Mouse (Mus musculus): ENCODE results near the gene Gucy2d. TPM values are rescaled to one million over a fixed set of nuclear protein-coding genes. Genes with fewer than 3 reads are reported as not detected.

The Gucy2d gene
- polyA plus RNA-seq (2017; shearing (Covaris generic)) = not detected

DNA sequence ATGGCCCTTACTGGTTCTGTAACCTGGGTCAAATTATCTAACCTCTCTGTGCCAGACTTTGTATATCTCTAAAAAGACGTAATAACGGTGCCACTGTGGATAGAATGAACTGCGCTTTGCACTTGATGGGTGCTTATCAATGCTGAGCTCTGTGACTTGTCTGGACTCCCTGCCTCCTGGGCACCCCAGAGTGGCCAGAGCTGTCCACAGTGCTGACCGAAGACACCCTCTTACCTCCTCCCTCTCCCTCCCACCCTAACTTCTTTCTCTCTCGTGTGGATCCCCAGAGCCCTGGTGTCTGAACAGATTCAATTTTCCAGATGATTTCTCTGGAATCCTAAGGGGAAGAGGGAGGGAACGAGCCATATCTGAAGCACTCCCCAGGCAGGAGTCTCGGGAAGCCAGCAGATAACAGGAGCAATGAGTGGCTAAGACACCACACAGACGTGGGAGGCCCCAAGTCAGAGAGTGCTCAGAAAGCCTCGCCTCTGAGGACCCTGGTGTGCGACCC, at the start of gene Gucy2d:
Gene Gucy2d, plus strand, starts transcription at position 461 of the 511 bp plus-strand sequence.
- ATAC-seq = no peak

DNA sequence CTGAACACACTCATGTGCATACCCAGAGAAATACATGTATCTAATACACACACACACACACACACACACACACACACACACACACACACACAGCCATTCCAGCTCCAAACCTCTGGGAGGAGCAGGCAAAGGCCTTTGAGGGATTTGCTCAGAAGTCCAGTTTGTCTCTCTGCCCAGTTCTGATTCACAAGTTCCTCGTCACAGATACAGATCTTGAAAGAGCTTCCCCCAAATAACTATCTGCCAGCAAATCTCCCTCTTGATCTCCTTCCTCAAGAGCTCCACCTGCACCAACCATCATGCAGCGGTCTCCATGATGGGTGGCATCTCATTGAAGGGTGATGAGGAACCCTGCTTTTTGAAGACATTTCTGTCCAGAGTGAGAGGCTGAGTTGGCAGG, 49.7 kb upstream of the Gucy2d start:
- ATAC-seq = no peak

DNA sequence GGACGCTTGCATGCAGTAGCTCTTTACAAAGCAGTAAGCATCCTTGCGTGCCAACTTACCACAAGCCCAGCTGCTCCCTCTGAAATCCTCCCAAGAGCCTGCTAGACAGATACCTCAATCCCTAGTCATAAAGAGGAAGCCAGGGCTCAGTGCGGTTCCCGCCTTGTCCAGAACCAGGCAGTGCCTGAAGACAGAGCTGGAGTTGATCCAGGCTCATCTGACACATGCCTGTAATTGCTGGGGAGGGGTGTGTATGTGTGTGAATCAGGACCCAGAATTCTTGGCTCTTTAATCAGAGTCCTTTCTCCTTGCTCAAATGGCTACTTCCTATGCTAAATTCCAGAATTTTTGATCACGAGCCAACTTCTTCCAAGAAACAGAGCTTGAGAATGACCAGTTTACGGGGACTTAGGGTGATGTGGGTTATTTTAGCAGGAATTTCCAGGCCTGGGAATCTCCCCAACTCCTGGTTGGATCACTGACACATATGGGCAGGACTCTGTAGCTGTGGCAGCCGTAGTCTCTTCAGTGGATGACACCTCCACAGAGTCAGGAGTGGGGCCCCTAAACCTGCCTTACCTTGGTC, 48.8 kb upstream of the Gucy2d start:
- no peak for ATAC-seq

DNA sequence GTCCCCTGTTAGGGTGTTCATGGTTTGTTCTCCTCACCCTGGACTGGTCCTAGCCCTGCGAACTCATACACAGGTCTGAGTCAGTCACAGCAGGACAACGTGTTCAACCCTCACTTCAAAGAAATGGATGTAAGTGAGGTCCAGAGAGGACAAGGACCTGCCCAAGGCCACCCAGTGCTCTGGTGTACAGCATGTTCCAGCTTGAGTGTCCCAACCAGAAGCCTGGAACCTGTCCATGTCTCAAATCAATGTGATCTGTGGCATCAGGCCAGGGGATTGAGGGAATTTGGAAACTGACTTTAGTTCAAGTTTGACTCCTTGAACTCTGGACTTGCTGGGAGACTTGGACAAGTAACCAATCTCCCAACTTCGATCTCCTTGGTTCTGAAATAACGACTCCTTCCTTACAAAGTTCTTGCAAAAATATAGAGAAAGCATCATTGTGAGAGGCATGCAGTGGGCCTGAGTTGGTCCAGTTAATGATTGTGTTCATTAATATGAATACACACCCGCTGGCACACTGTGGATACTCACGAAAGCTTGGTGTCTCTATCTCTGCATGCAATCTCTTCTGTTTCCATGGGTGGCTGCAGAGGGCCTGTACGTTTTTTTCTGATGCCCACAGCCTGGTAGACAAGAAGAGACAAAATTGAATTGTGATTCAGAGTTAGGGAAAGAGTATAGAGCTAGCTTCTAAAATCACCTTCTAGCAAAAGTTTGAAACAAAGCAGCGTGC, 47.6 kb upstream of the Gucy2d start:
- no peak for ATAC-seq

DNA sequence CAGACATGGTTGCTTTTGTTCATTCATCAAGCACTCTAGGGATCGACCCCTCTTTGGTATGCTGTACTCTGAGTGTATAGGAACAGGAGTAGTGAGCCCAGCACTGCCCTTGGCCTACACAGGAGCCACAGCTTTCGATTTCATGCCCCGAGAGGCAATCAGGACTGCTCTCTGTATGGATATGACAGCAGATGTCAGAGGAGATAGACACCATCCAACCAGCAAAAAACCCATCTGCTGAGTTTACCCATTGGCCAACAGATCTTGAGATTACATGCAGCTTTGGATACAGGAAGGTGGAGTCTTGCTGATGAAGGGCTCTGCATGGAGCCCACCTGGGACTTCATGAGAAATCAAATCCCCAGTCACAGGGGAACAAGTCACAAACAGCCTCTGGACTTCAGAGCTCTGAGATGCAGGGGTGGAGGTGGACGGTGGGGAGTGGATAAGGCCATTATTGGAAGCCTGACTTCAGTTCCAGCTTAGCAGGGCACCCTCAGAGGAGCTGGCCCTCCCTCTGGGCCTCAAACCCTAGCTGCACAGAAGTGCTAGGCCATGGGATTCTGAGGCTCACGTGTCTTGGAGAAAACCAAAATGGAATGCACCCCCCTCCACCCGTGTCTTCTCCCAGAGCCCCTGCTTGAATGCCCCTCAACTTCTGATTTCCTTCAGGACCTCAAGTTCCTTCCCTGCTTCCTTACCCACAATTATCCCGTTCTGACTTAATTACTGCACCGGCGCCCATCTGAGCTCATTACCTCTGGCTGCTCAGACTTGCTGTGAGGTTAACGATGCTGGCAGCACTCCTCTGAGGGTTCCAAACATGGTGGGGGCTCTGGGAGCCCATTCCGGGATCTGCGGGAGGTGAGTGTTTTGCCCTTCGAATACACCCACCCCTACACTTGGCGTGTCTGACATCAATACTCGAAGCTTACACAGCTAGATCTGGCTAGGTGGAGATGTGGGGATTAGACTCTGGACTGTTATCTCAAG, 37.3 kb upstream of the Gucy2d start:
- no peak for ATAC-seq

DNA sequence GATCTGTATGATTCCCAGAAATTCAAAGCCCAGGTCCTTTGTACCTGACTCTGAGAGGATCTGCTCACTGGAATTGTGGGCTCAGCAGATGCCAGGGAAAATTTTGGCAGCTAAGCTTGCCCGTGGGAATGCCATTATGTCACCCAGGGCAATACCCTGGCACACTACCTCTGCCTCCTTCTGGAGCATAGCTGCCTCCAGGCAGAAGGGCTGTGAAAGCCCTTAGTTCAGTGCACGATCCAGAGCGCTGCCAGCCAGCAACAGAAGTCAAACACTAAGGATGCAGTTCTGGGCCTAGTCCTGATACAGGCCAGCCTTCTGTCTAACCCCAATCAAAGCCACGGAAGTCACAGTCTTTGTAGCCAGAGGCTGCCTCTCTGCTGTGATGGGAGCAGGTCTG, 36.2 kb upstream of the Gucy2d start:
- no peak for ATAC-seq

DNA sequence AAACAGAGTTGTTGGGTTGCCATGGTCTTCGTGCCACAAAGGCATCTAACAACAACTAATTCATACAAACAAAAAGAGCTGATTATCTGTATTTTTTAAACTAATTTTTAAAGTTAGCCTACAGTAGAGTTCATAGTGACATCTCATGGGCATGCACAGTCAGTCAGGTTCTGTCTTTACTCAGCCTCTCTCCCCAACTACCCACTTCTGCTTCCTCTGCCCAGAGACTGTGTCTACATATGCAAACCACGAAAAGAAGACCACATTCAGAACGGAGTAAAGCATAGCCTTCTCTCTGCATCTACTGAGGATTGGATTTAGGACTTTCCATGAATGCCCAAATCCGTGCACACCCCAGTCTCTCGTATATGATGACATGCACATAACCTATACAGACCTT, 32.6 kb upstream of the Gucy2d start:
- ATAC-seq = no peak

DNA sequence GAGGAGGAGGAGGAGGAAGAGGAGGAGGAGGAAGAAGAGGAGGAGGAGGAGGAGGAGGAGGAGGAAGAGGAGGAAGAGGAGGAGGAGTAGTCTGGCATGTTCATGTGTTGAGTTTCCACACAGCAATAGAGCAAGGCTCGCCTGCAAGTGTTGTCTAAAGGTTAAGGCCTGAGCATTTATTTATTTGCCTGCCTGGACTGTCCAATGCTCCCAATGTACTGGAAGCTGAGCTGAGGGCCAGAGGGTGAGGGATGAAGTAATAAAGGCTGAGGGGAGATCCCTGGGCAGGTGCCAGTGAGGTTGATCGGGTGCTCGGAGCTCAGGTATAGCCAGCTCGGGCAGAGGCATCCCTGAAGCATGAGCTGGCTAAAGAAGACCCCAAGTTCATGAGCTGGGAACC, 27.1 kb upstream of the Gucy2d start:
- ATAC-seq = no peak

DNA sequence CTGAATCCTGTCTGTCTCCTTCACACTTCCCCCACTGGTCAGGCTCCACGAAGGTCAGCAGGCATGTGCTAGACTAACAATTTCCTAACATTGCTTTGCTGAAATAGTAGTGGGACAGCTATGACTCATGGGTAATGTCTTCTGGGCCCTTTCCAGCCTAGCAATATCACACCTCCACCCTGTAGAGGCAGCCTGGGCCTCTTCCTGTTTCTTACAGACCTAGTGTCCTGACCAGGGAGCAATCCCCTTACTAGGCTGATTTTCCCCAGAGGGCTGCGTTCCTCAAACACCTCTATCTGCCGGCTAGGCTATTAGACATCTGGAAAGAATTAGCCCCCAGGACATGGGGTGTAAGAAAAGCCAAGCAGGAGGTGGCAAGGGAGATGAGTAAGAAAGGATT, 24.7 kb upstream of the Gucy2d start:
- ATAC-seq = no peak

DNA sequence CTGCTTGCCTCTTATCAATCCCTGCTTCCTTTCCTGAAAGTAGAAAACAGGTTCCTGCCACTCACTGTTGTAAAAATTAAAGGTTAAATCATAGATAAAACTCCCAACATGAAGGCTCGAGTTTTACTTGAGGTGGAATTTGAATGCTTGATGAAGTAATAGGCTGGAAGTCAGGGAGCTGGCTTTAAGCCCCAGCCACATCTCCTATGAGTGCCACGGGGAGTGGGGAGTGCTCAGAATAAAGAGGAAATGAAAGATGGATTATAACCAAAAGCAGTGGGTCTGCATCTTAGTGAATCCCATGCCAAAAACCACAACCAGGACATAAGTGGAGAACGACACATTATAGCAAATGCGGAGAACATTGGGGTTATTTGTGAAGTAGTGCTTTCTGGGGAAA, 24.2 kb upstream of the Gucy2d start:
- ATAC-seq = no peak

DNA sequence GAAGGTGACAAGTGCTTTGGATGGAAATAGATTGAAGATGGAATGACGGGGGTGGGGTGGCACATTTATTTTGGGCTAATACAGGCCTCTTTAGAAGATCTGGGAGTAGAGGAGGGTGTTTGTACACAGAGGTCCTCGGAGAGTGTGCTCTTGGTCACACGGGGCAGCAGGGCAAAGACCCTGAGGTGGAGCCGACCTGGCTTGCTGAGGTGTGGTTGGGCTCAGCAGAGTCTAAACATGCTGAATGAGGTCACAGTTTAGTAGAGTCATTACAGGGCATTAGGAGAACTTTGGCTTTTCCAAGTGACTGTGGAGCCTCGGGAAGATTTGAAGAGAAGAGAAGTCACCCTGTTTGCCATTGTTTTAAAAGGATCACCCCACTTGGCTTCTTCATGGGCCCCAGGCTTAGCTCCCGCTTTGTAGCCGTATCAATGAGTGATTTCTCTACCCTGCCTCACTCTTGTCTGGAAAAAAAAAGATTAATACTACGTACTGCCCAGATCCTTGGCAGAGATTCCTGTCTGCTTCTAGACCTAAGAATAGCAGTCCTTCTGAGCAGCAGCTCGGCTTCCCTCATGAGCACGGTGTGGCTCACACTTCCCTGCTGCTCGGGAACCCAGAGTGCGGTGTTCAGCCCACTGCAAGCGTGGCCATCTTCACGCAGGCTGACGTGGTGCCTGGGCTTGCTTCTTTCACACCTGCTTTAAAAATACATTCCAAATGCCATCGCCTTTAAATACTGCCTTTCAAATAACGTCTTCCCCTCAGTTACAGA, 22.0 kb upstream of the Gucy2d start:
- ATAC-seq = no peak

DNA sequence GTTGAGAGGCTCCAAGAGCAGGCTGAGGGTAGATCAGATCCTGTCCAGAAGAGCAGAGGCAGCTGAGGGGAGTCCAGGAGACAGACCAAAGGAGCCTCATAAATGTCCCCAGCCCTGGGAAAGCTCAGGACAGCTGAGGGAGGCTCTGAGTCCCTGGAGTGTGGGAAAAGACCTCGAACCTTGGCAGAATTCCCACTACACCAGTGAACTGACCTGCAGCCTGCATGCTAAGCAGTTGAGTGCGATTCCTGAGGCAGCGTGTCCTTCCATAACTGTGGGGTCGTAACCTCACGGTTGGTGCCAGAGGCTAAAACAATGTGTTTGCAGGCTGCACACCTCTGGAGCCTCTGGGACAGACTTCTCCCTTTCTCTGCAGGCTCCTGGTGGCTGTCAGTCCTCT, 20.9 kb upstream of the Gucy2d start:
- no peak for ATAC-seq

DNA sequence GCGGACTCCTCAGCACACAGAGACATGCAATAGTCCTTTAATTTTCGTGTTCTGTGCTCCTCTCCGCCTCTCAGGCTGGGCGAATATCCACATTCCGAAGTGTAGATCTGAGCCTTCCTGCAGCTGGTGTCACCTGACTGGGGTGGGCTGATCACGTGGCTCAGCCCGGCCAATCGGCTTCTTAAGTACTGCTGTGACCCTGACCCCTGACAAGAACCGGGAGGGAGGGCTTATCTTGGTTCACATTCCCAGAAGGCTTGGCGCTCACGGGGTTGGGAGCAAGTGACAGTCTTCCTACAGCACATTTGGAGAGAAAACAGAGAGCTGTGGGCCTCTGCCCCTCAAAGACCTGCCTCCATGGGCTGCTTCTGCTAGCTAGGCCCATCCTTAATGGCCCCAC, 16.7 kb upstream of the Gucy2d start:
- no peak for ATAC-seq

DNA sequence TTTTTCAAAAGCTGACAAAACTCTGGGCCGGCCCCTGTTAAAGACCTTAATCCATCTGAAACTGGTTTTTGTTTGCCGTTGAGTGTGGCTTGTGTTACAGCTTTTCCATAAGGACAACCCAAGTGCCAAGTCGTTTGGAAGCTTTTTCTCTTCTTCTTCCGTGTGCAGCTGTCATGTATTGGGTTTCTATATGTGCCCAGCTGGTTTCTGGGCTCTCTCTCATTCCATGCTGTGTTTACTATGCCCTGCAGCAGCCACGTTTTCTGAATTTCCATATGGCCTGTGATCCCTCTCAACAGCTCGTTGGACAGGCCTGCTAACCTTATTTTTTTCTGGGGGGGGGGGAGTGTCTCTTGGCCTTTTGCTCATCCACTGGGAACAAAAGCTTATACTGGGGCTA, 15.8 kb upstream of the Gucy2d start:
- ATAC-seq = no peak

DNA sequence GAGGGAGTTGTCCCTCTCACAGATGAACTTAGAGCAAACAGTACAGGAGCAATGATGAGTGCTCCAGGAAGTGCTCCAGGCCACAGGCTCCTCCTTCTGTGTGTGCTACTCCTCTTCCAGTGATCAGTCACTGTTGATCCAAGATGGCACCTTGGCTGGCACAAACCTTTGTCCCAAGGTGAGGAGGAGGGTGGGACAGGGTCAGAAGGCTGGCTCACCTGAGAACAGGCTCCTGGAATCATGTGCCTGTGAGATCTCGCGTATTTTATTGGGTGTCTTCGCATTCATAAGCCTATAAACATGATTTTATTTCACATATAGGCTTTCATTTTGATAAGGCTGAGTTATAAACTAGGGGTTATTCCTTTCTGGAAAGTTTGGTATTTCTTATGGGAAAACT, 14.7 kb upstream of the Gucy2d start:
- ATAC-seq = no peak

DNA sequence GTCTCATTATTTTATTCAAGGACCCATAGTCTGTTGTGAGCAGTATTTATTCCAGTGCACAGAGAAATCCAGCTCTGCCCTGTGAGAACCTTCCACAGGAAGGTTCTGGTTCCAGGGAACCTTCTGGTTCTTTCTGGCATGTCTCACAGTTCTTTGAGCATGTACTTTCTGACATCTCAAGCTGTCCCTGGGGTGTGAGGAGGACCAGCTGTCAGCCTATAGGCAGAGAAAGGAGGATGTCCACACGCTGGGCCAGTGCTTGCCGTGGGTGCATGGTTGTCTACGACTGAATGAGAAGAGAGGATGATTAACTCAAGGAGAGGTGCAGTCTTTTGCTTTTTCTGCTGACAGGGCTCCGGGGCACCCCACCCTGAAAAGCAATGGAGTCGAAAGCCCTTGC, 13.6 kb upstream of the Gucy2d start:
- no peak for ATAC-seq

DNA sequence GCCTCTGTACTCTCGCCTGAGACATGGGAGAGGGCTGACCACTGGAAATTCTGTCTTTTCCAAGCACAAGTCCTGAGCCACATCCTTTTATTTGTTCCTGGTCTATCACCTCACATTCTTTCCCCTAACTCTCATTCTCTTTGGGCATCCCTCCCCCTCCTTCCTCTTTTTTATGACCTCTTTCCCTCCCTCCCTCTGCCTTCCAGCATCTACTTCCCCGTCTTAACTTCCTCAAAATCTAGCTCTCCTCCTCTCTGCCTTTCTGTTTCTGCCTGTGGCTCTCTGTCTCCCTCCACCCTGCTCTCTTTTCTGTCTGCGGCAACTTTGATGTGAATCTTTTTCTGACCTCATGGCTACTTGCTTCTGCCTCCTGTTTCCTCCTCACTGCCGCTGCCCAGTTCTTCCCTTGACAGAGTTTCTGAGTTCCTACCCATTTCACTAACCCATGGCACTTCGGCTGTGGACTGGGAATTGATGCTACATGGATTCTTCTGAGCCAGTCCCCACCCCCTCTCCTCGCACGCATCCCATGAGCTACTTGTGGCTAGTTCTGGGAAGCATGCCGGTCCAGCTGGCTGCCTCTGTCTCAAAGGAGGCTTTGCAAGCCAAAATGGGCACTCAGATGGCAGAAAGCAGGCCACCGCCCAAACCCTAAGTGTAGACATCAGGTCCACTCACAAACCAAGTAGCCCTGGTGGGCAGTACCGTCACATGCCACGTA, 12.9 kb upstream of the Gucy2d start:
- ATAC-seq = no peak

DNA sequence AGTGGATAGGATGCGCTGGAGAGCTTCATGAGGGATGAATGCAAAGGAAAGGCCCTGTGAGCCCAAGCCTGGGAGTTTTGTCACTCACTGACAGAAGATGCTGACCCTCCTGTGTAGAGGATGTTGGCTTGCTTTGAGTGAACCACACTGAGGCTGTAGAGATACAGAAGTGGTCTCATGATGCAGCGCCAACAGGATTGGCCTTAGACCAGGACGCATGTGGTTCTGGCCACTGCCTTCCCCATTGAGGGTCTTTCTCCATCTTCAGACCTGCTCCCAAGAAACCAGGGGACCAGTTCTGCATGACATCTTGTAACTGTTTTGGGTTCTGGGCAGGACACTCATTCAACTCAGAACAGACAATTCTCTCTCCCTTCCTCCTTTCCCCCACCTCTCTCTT, 10.6 kb upstream of the Gucy2d start:
- no peak for ATAC-seq

DNA sequence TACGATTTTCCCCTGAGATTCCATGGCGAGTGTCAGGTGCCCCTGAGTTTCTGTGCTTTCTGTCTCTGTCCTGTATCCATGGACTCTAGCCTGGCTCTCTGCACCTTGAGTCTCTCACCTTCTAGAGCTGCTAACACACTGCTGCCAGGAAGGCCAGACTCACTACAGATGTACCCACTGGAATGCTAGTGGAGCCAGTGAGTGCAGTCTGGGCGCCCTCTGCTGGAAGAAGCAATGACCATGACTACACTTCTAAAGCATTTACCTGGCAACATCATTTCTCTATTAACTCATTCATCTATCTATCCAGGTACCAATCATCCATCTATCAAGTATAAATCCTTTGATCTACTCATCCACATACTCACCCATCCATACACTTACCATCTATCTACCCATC, 9.4 kb upstream of the Gucy2d start:
- no peak for ATAC-seq

DNA sequence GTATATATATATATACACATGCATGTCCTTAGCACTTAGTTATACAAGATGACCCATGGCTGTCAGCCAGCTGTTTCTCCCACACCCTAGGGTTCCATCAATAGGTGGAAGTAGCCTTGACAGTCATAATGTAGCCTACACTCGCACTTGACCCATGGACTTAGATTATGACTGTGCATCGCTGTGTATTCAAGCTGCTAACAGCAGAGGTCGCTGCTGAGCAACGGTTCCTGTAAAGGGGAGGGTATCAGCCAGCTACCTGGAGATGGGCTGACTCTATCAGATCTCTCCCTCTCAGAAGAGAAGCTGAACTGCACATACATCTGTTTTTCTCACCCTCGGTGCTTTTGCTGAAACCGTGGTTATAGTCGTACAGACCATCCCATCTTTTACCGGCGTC, 2.6 kb upstream of the Gucy2d start:
- ATAC-seq = no peak

DNA sequence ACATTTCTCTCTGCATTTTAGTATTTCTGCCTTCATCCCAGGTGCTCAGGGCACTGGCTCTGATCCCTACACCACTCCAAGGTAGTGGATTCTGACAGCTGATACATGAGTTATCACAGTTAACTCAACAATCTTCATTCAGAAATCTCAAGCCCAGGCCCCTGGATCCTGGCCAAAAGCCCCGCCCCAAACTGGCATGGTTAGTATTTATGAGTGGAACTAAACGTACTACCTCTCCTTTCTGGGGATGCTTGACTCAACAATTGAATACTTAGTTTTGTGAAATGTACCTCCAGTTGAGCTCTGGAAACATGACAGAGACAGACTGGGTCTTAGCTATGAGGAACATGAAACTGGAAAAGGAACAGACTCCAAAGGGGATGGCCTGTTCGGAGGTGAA, 6.7 kb downstream of the Gucy2d start:
- no peak for ATAC-seq
